Mouse (Mus musculus) heart, postnatal 0 days (tissue): ENCODE measurements around the gene Ralb. TPM values are rescaled to one million over a fixed set of nuclear protein-coding genes. Genes with fewer than 3 reads are reported as not detected.

ENCODE experiments used
- ATAC-seq: fragments of 200-750 bp; cut with Nextera tagmentation; 2 replicates; pipeline ENCODE4 v1.8.0; 2017; ENCODE audit warnings: low read depth, moderate number of reproducible peaks, moderate library complexity; ENCODE audit not compliant: insufficient read depth
- DNase-seq: peaks from one replicate; pipeline ENCODE4 v3.0.0-alpha.2; 2016; ENCODE audit warnings: low spot score
- H3K27ac ChIP-seq: fragments of 300-500 bp; sonication (generic); 2 replicates; pipeline ENCODE4 v1.5.1; 2014; ENCODE audit warnings: low read depth, mild to moderate bottlenecking
- H3K27me3 ChIP-seq: fragments of 300-500 bp; sonication (generic); 2 replicates; pipeline ENCODE4 v1.6.1; 2014; ENCODE audit warnings: low read length, mixed read lengths; ENCODE audit not compliant: control insufficient read depth, insufficient read depth
- H3K36me3 ChIP-seq: fragments of 300-500 bp; sonication (generic); replicated peaks from 2 replicates; pipeline ENCODE4 v1.6.1; 2014; ENCODE audit warnings: low read length, mixed read lengths; ENCODE audit not compliant: control insufficient read depth, insufficient read depth
- H3K4me1 ChIP-seq: fragments of 300-500 bp; sonication (generic); 2 replicates; pipeline ENCODE4 v1.6.1; 2014; ENCODE audit warnings: antibody characterized with exemption; ENCODE audit not compliant: control insufficient read depth, insufficient read depth
- H3K4me2 ChIP-seq: fragments of 300-500 bp; sonication (generic); 2 replicates; pipeline ENCODE4 v1.6.1; 2014; ENCODE audit warnings: low read depth, mild to moderate bottlenecking, low read length, moderate library complexity
- H3K4me3 ChIP-seq: fragments of 300-500 bp; sonication (generic); 2 replicates; pipeline ENCODE4 v1.5.1; 2014; ENCODE audit warnings: low read depth, low read length
- H3K9ac ChIP-seq: fragments of 300-500 bp; sonication (generic); replicated peaks from 2 replicates; pipeline ENCODE4 v1.6.1; 2014; ENCODE audit warnings: low read depth, low read length, mixed read lengths
- H3K9me3 ChIP-seq: fragments of 300-500 bp; sonication (generic); replicated peaks from 2 replicates; pipeline ENCODE4 v1.6.1; 2016; ENCODE audit warnings: low read length; ENCODE audit not compliant: control insufficient read depth
- CTCF ChIP-seq: IDR thresholded peaks from 2 replicates; pipeline ENCODE4 v1.5.1; 2016; ENCODE audit warnings: antibody characterized with exemption, control low read depth, low read depth
- EP300 ChIP-seq: IDR thresholded peaks from 2 replicates; pipeline ENCODE4 v1.6.1; 2016; ENCODE audit warnings: antibody characterized with exemption, low read depth
- WGBS: fragments of 180-500 bp; shearing (Covaris S2); extraction: QIAGEN DNeasy Blood & Tissue Kit; methylation state at CpG from one replicate; pipeline ENCODE4 v1.1.7; 2014; 5-methylcytosine and 5-hydroxymethylcytosine counted together
- polyA plus RNA-seq: library from polyadenylated mRNA; unstranded; fragments of >200 nt; fragmentation: Nextera tagmentation; extraction: Ambion mirVana; gene quantifications from 2 replicates; pipeline ENCODE4 v1.2.1, GENCODE M21; 2015
- total RNA-seq: library from RNA; depleted of rRNA; stranded (reverse); fragments of >200 nt; gene quantifications from 2 replicates; pipeline ENCODE4 v1.2.3, GENCODE M21; 2014; ENCODE audit warnings: low replicate concordance

The Ralb gene
- total and polyA plus RNA-seq, 2 experiments from 2014 or later, result 86.0 to 86.2 TPM

GRCm38 (mm10) chr1:119505951-119506350, 1.4 kb upstream of the Ralb start:
- Histone ChIP-seq H3K4me1 (peaks cover 12% of the 10 kb centered on the region), H3K9me3 (no peaks in the 10 kb centered on the region), H3K27me3 (no peaks in the 10 kb centered on the region), H3K4me2 (no peak overlapping the region), H3K27ac (no peak overlapping the region), H3K9ac (no peak overlapping the region), H3K4me3 (no peak overlapping the region), H3K36me3 (no peaks in the 10 kb centered on the region)
- ATAC-seq, result no peak
- WGBS, result 93% methylated on average over 3 of the region's 3 CpGs
- no peak for TF ChIP-seq EP300
- no peak for TF ChIP-seq CTCF
- no peak for DNase-seq

- Histone ChIP-seq H3K27ac (peak overlapping the region; percentile 92), H3K9ac (peak overlapping the region; percentile 88), H3K4me2 (peak overlapping the region; percentile 77), H3K27me3 (no peaks in the 10 kb centered on the region), H3K4me3 (peak overlapping the region; percentile 83), H3K36me3 (no peaks in the 10 kb centered on the region), H3K9me3 (no peaks in the 10 kb centered on the region), H3K4me1 (peaks cover 12% of the 10 kb centered on the region)
- 0% methylated on average over 5 of the region's 5 CpGs for WGBS
- no peak for ATAC-seq
- DNase-seq, result no peak
- TF ChIP-seq CTCF, result no peak
- no peak for TF ChIP-seq EP300
These were observed 786 bp downstream of the Ralb start for GRCm38 (mm10) chr1:119503808-119504207.

- H3K4me2 ChIP-seq, result peak overlapping the region; percentile 77
- peak overlapping the region; percentile 83 for H3K4me3 ChIP-seq
- peak overlapping the region; percentile 88 for H3K9ac ChIP-seq
- H3K27me3 ChIP-seq, result no peaks in the 10 kb centered on the region
- H3K9me3 ChIP-seq, result no peaks in the 10 kb centered on the region
- TF ChIP-seq EP300 (no peak), CTCF (no peak)
- WGBS, result 24% methylated on average over 3 of the region's 3 CpGs
- ATAC-seq (no peak), DNase-seq (no peak)
- peaks cover 12% of the 10 kb centered on the region for H3K4me1 ChIP-seq
- H3K27ac ChIP-seq, result peak overlapping the region; percentile 92
- no peaks in the 10 kb centered on the region for H3K36me3 ChIP-seq
These were observed 1.4 kb downstream of the Ralb start for GRCm38 (mm10) chr1:119503181-119503580.

- no peak for DNase-seq
- H3K9me3 ChIP-seq, result no peaks in the 10 kb centered on the region
- TF ChIP-seq EP300, result no peak
- no peak for TF ChIP-seq CTCF
- peak overlapping the region; percentile 83 for H3K4me3 ChIP-seq
- H3K27me3 ChIP-seq, result no peaks in the 10 kb centered on the region
- H3K4me2 ChIP-seq, result peak overlapping the region; percentile 77
- peak overlapping the region; percentile 88; the same call in 1 of the 2 replicates for H3K9ac ChIP-seq
- 77% methylated on average over 11 of the region's 11 CpGs for WGBS
- peaks cover 14% of the 10 kb centered on the region for H3K4me1 ChIP-seq
- H3K36me3 ChIP-seq, result no peaks in the 10 kb centered on the region
- ATAC-seq, result no peak
- H3K27ac ChIP-seq, result peak overlapping the region; percentile 92; the same call in 1 of the 2 replicates
These were observed 1.9 kb downstream of the Ralb start for GRCm38 (mm10) chr1:119502729-119503128.

- DNase-seq, result peak; percentile 51
- Histone ChIP-seq H3K36me3 (no peaks in the 10 kb centered on the region), H3K9ac (no peak overlapping the region), H3K27ac (peak overlapping the region; percentile 55), H3K4me2 (peak overlapping the region; percentile 26; the same call in 1 of the 2 replicates), H3K9me3 (no peaks in the 10 kb centered on the region), H3K27me3 (no peaks in the 10 kb centered on the region), H3K4me1 (peaks cover 21% of the 10 kb centered on the region), H3K4me3 (no peak overlapping the region)
- TF ChIP-seq EP300 (no peak), CTCF (no peak)
- 25% methylated on average over 8 of the region's 8 CpGs for WGBS
- ATAC-seq, result no peak
These were observed 2.7 kb downstream of the Ralb start for GRCm38 (mm10) chr1:119501881-119502280.

- Histone ChIP-seq H3K36me3 (0 out of 2 replicates have a peak, but pooled peaks cover 3% of the 10 kb centered on the region), H3K9ac (no peak overlapping the region), H3K4me2 (no peak overlapping the region), H3K4me1 (peaks cover 30% of the 10 kb centered on the region), H3K27ac (no peak overlapping the region), H3K4me3 (no peak overlapping the region), H3K27me3 (no peaks in the 10 kb centered on the region), H3K9me3 (no peaks in the 10 kb centered on the region)
- ATAC-seq (no peak), DNase-seq (no peak)
- WGBS, result 92% methylated on average over 10 of the region's 10 CpGs
- TF ChIP-seq CTCF, result no peak
- no peak for TF ChIP-seq EP300
These were observed 5.1 kb downstream of the Ralb start for GRCm38 (mm10) chr1:119499456-119499855.
